Mouse (Mus musculus) cerebellum, adult 2 months (tissue): ENCODE results near the gene Tmem86b.

Source experiments
- CTCF ChIP-seq: fragments of 200-500 bp; IDR thresholded peaks from 2 replicates; pipeline ENCODE4 v1.5.1; 2011; ENCODE audit warnings: low read depth, mild to moderate bottlenecking, control low read depth, low read length, moderate library complexity, borderline replicate concordance; ENCODE audit not compliant: insufficient read depth
- POLR2A ChIP-seq: fragments of 200-500 bp; IDR thresholded peaks from 2 replicates; pipeline ENCODE4 v1.6.1; 2011; ENCODE audit warnings: low read length, control low read depth, borderline replicate concordance; ENCODE audit not compliant: insufficient read depth

- TF ChIP-seq CTCF (no peak), POLR2A (no peak)
These were observed 32.0 kb upstream of the Tmem86b start for GRCm38 (mm10) chr7:4663179-4663578.
